Mouse (Mus musculus): ENCODE measurements around the gene Ctsf.

The Ctsf gene

DNA sequence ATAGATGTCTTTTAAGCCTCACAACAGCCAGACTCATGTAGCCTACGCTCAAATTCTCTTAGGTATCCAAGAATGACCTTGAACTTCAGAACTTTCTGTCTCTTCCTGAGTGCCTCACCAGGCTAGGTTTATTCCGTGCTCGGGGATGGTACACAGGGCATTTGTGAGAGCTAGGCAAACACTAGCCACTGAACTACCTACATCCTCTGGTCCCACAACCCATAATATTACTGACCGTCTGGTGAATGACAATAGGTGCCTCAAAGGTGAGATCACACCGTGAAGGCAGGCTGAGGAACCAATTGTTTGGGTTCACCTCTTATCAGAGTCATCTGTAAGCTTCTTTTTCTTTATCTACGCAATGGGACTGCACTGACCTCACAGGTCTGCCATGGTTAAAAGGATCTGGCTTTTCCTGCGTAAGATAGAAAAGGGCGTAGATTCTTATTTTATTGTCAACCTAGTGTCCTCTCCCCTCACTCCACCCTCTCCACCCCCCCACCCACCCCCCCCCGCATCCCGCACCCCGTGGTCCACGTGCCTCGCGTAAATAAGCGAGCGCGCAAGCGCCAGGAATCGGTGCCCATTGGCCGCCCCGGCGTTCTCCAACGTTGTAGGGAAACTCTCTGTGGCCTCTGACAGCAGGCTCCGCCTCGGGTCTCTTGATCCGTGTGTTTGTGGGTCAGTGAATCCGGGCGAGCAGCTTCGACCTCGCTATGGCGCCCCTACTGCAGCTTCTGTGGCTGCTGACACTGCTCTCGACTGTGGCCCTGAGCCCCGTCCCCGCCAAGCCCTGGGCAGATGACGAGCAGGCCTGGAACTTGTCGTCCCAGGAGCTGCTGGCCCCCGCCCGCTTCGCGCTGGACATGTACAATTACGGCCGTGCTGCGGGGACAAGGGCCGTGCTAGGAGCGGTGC lies at the start of gene Ctsf:
Gene Ctsf, plus strand, starts transcription at position 579 of the 918 bp plus-strand sequence.
- peak; percentile 95 for DNase-seq

DNA sequence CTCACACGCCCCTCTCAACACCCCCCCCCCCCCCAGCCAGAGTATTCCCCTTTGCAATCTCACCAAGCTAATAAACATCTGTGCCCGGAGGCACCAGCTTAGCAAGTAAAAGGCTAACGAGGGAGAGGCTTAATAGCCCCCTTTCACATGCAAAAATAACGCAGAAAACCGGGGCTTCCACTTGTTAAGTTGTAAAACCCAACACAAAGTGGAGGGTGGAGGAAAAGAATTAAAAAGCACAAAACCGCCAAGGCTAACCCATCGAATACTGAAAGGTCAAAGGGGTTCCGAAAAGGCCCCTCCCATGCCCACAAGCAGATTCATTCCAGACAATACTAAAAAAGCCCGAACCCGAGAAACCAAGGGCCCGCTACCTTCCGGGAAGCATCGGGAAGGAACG lies 44.6 kb upstream of the Ctsf start:
- peak; percentile 24 for DNase-seq

DNA sequence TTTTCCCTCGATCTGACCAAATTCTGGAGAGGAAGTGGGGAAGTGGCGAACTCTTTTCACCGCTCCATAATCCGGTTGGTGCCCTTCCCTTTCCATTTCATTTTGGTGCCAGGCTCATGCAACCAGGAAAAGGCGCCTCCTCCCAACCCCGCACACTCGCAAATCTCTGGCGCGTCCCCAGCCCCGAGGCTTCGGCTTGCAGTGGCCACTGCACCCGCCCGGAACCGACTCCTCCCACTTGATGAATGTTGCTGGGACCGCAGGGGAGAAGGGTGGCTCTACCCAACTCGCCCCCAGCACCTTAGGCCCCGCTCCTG lies 44.2 kb upstream of the Ctsf start:
- DNase-seq, result no peak

DNA sequence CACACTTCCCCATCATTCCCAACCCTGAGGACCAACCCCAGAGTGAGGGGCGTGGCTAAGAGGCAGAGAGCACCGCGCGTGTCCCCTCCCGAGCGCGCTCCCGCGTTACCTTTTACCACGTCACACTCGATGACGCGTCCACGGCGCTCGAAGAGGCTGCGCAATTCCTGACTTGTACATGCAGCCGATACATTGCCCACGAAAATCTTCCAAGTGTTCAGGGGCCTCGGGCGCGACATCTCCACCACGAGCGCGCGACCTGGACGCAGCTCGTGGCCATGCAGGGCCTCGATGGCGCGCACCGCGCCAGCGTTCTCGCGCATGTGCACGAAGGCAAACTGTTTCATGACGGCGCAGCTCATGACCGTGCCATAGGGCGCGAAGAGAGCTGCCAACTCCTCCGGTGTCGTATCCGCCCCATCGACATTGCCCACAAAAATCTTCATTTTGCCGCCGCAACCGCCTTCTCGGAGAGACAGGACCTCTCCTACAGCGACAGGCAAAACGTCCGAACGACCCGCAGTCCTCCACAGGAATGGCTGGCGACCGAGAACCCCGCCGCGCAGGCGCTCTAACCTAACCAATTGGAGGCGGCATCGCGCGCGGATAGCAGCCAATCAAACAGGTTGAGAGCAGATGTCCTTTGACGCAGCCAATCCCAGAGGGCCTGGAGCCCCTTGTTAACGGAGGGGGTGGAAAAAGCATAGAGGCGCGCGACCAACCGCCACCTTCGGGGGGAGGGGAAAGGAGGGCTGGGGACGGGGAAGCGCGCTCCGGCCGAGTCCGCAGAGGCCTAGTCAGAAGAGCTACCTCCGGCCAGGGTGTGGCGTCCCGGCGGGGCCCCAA lies 43.6 kb upstream of the Ctsf start, which contains the start of the genes Gm21992 and Rbm14:
Gene Gm21992, minus strand, starts transcription at position 550 of the 846 bp plus-strand sequence.
Gene Rbm14, minus strand, starts transcription at position 572 of the 846 bp plus-strand sequence.
- DNase-seq, result peak; percentile 99

DNA sequence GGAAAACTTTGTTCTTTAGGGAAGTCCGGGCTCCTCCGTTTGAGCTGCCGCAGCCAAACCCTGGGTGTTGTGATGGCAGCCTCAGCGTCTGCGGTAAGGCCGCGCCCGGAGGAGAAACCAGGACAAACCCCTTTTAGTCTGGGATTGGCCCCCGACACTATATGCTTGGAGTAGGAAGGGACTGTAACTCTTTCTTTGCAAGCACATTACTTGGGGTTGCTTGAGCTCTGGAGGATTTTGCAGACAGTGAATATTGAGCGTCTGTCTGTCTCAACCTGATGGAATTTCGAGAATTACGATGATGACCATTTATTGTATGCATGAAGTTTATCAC lies 43.1 kb upstream of the Ctsf start:
- DNase-seq, result no peak

DNA sequence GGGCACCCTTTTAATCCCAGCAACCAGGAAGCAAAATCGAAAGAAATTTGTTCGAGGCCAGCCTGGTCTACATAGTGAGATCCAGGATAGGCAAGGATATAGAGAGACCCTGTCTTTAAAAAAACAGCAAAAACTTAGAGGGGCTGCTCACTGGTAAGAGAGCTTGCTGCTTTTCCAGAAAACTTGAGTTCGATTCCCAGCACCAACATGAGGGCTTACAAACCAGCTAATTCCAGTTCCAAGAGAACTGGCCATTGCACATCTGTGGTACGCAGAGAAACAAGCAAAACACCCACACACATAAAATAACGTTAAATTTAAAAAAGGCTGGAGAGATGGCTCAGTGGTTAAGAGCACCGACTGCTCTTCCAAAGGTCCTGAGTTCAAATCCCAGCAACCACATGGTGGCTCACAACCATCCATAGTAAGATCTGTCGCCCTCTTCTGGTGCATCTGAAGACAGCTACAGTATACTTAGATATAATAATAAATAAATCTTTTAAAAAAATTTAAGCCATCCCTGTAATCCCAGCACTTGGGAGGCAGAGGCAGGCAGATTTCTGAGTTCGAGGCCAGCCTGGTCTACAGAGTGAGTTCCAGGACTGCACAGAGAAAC lies 42.5 kb upstream of the Ctsf start:
- peak; percentile 34 for DNase-seq

DNA sequence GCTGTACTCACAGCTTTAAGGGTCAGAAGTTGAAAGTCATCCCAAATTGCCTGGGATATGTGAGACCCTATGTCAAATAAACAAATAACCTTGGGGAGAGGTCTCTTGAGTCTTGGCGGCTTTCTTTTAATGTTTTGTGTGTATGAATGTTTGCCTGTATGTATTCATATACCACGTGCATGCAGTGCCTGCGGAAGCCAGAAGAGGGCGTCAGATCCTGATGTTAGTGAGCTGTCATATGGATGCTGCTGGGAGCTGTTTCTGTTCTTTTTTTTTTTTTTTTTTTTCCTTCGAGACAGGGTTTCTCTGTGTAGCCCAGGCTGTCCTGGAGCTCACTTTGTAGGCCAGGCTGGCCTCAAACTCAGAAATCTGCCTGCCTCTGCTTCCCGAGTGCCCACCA lies 41.9 kb upstream of the Ctsf start:
- peak; percentile 56 for DNase-seq

DNA sequence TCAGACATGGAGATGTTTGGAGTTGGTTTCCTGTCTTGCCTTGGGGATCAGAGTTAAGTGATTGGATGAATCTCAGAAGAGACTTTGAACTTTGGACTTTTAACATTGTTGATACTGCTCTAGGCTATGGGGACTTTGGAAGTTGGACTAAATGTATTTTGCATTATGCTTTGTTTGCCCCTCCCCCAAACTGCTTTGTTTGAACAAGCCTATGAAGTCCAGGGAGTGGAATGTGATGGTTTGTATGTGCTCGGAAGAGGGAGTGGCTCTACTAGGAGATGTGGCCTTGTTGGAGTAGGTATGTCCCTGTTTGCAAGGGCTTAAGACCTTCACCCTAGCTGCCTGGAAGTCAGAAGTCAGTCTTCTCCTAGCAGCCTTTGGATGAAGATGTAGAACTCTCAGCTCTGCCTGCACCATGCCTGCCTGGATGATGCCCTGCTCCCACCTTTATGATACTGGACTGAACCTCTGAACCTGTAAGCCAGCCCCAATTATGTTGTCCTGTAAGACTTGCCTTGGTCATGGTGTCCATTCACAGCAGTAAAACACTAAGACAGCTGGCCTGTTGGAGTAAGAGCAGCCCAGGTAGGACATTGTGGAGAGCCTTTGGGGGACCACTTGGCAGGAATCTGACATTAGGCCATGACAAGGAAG lies 37.6 kb upstream of the Ctsf start:
- peak; percentile 60 for DNase-seq

DNA sequence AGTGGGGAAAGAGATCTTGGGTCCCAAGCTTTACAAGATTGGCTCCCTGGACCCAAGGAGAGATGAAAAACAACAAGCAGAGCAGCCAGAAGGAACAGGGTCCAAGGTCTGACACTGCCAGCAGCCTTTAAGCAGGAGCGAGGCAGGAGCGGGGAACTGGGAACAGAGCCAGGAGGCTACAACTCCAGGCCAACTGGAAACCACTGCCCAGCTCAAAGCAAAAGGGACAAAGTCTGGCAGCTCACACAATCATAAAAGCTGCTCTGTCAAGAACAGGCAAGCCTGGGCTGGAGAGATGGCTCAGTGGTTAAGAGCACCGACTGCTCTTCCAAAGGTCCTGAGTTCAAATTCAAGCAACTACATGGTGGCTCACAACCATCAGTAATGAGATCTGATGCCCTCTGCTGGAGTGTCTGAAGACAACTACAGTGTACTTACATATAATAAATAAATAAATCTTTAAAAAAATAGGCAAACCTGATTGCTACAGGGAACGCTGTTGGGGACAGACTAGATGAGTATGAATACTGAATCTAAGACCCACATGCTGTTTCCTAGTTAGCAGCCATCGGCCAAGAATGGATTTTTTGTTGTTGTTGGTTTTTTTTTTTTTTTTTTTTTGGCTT lies 34.1 kb upstream of the Ctsf start:
- peak; percentile 98 for DNase-seq

DNA sequence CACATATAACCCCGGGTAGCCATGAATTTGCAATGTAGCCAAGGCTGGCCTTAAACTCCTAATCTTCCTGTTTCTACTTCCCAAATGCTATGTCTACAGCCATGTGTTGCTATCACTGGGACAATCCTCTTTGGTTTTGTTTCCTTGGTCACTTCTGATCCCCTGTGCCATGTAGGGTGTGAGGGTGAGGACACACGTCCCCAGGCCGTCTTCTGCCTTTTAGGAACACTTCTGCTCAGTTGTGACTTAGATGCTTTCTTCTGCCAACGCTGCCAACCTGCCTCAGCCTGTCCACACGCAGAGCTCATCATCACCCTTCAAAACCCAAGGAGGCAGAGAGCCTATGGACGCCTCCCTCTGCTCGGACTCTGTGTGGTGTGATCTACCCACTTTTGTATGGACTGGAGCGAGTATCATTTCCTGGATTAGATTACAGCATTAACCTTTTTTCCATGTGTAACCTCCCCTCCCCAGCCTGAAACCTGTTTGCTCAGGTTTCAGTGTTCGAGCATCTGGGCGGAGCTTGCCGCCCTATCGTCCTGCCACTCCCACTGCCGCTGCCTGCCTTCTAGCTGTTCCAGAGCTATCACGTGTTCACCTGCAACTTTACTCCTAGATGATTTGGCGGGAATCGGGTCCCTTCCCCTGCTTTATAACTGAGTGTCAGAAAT lies 26.4 kb upstream of the Ctsf start:
- DNase-seq, result peak; percentile 79

DNA sequence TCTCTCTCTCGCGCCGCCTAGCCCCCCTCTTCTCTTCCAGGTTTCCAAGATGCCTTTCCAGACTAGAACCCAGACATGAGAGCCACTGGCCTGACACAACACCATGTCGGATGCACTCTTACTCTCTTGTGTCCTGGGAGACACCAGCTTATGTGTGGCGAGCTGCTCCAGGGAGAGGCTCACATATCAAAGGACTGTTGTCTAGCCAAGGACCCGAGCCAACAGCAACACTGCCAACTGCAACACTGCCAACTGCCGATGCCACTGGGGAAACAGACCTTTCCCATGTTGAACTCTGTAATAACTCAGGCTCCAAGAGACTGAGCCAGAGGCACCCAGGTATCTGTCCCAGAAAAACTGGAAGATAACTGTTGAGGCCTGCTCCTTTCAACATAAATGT lies 25.8 kb upstream of the Ctsf start:
- DNase-seq, result peak; percentile 79

DNA sequence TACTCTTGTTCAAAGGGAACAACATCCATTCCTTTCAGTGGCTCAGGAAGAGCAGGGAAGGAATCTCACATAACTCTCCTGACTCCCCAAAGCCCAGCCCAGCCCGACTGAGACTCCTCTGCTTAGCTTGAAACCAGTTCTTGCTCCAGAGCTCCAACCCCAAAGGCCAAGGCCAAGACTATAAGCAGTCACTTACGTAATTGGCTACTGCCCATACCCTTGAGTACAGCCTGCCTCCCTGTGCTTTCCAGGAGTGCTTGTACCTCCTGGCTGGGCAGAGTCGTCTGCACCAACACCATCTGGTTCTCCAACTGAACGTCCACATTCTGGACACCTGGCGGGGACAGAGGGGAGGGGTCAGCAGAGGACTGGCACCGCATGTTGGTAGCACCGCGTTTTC lies 21.0 kb upstream of the Ctsf start:
- no peak for DNase-seq

DNA sequence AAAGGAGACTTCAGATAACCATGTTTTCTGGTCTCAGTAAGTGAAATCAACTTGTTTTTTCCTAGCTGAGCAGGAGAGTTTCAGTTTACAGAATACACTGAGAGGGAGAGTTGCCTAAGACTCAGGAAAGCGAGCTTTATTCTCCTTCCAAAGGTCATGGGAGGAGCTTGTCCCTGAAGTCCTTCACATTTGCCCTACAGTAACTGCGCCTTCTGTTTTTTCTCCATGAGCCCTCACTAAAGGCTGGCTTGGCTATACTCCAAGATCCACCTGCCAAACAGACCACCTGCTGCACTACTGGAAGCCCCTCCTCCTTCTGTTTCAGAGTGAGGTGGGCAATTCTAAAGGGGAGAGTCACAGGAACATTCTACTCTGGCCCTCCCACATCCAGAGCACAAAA lies 18.8 kb upstream of the Ctsf start:
- peak; percentile 78 for DNase-seq

DNA sequence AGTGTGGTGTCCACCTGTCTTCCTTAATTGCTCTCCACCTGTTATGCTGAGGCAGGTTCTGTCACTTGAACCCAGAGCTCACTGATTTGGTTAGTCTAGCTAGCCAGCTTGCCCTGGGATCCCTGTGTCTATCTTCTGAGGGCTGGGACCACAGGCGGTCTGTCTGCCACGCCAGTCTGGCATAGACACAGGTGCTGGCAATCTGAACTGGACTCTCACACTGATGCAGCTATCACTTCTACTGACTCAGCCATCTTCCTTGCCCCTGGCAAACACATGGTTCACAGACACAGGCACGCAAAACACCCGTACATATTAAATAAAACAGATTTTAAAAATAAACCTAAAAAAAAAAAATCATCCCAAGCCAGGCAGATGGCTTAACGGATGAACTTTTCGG lies 17.9 kb upstream of the Ctsf start:
- DNase-seq, result peak; percentile 27

DNA sequence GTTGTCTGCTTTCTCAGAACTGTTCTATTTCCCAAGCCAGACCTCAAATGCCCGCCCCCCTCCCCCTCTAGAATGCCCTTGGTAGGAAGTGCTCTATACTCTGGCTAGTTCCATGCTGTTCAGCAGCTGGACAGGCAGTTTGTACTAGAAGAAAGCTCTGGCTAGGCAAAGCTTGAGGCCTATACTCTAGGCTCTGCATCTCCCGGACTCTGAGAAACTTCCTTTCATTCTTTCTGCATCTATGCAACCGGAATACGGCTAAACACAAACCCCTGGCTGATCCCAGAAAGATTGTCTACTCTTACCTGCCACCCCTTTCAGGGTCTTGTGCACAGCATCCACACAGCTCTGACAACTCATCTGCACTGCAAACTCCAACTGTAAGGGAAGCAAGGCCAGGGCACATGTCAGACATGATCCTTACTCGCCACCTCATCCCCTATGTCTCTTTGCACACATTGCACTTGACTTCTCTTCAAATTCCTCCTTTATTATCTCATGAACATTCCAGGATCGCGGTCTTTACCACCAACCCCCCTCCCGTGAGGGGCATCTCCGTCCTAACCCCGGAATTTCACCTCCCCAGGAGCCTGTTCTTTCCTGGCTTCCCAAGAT lies 16.3 kb upstream of the Ctsf start:
- DNase-seq, result no peak

DNA sequence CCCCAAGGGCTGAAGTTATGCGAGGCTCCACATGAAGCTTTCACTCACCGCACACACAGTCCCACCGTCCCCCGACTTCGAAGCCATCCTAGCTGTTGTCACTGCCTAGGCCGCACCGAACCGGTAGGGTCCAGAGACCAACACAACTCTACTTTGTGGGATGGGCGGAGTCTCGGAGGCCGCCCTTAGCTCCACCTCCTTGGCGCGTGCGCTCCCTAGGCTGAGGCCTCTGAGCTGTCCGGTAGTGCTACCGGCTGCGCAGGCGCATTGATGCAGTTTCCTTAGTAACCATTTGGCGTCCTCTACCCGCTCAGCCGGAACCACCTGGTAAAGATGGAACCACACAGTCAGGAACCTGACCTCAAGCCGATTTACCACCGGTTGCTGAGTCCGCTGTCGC lies 15.8 kb upstream of the Ctsf start, which contains the start of the genes Ccs and Ccdc87:
Gene Ccs, minus strand, starts transcription at position 184 of the 400 bp plus-strand sequence.
Gene Ccdc87, plus strand, starts transcription at position 218 of the 400 bp plus-strand sequence.
- peak; percentile 99 for DNase-seq

DNA sequence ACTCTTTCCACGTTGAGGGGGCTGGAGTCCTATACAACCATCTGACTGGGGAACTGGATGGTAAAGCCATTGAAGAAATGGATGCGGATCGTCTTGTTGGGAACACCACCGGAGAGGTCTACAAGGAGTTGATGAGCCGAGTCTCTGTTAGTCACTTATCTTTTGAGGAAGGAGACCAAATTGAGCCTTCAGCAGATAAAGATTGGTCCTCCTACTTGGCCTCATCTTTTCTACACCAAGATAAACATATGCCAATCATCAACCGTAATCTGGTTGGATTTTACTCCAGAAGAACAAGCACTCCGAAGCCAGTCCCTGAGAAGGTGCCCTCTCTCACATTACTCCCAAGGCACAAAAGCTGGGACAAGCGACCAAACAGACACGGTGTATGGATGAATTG lies 14.1 kb upstream of the Ctsf start:
- DNase-seq, result no peak

DNA sequence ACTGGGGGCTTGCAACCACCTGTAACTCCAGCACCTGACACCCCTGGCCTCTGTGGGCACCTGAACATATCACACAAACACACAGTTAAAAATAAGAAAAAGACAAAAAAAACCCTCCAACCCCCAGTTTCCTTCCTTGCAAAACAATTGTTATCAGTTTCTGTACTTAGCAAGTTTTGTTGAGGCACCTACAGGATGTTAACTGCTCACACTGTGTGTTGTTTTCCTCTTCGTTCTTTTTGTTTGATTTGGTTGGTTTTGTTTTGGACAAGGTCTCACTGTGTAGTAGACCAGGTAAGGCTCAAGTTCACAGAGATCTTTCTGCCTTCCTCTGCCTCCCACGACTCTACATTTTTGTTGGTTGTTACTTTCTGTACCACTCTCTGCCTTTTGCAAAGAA lies 12.3 kb upstream of the Ctsf start:
- DNase-seq, result no peak

DNA sequence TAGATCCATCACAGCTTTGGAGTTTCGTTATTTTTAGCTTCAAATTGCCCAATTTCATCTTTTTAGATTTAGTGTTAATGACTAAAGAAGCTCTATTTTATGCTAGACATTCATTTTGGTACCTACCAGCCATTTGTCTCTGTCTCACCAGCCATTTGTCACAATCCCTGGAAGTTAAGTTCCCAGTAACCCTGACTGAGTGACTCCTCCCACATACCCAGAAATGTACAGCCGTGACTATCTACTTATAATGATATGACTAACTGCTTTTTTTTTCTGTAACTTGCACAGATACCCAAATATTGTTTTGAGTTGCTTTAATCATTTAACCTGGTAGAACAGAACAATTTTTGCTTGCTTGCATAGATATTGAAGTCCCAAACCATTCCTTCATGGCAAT lies 9.1 kb upstream of the Ctsf start:
- DNase-seq, result no peak

DNA sequence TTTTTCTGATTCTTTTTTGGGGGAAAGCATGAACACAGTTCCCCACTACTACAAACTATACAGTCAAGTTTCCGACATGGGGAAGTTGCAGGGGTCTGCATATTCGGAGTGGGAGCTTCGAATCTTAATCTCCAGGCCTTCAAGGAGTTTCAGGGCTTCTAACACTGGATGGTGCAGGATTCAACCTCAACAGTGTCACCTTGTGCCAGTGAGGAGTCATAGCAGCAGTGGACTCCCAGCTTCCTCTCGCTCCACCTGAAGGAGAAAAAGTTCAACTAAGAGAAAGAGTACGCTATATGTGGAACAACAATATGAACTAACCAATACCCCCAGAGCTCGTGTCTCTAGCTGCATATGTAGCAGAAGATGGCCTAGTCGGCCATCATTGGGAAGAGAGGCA lies 7.4 kb upstream of the Ctsf start:
- DNase-seq, result peak; percentile 74

DNA sequence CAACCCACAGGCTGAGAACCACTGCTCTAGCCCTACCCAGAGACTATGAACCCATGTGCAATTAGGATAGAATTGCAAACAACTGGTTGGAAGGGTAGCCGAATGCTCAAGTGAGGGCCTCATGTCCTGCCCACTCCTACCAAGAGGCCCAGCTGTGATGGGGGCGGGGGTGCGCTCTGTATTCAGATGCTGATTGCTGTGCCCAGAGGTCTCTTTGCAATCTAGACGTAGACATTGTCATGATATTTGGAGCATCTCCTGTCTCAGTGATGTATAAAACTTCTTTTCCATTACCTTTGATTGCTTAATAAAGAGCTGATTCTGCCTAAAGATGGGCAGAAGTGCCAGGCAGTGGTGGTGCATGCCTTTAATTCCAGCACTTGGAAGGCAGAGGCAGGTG lies 5.1 kb upstream of the Ctsf start:
- no peak for DNase-seq

Measured in kidney, adult 9 months (tissue).